Mouse (Mus musculus): ENCODE measurements around the gene Fam161a.

DNA sequence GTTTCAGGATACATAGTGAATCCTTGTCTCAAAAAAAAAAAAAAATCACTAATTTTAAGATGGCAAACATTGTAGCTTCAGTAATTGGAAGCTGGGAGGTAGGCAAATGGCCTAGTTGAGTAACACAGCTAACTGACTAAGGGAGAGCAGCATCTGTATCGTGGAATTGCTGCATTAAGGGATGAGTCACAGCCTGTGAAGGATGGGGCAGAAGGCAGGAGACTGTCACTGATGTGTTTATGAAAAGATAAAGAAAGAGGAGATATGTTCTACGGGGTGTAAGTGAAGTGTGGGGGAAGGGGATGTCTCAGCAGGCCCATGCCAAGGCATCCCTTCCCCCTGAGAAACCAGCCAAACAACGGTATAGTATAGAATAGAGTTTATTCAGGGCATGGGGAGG, 56.5 kb downstream of the Fam161a start:
- TF ChIP-seq CTCF (IDR thresholded peaks at IDR 0.05; ENCODE audit: low read depth, low read length) (no peak), GATA1 (IDR thresholded peaks at IDR 0.05; ENCODE audit: borderline replicate concordance, low read length) (no peak), POLR2AphosphoS5 (IDR thresholded peaks at IDR 0.05; ENCODE audit: insufficient replicate concordance, low read depth, low read length) (no peak), TAL1 (conservative IDR thresholded peaks at IDR 0.05; ENCODE audit: low read depth, low read length) (no peak)

Data from G1E (cell line).